Mouse (Mus musculus): ENCODE results near the gene Tmem95.

DNA sequence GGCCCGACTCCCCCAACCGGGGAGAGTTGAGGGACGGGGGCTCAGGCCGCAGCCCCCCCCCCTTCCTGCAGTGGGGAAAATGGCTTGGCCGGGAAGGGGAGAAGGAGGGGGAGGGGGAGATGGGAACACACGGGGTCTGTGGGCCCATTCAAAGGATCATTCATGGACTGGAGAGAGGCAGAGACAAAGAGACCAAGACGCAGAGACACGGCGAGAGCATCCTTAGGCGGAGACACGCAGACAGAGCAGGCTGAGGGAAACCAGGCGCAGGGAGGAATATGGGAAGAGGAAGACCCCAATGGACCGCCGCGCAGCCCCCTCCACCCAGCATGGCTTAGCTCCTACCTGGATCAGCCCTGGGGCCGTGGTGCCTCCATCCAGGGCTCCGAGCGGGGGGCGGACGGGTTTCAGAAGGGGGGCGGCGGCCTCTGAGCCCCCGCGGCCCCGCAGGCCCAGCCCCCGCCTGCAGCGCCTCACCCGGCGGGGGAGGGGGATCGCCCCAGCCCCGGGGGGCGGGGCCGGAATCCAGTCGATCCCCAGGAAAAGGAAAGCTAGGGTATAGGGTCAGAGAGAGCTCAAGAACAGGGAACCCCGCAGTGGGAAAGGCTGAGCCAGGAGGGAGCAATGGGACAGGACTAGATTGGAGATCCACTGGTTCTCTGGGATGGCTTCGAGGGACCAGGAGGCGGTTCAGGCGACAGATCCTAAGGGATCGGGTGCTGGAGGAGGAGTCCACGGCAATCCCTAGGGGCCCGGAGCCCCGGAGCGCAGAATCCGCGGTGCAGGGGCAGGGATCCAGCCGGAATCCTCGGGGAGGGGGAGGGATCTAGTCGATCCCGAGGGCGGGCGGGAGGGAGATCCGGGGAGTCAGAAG lies 40.9 kb downstream of the Tmem95 start:
- TF ChIP-seq CTCF (IDR thresholded peaks at IDR 0.05; ENCODE audit: low read depth, low read length) (no peak), TAL1 (conservative IDR thresholded peaks at IDR 0.05; ENCODE audit: low read depth, low read length) (no peak)

Measured in G1E (cell line).